Mouse (Mus musculus) midbrain, postnatal 0 days (tissue): ENCODE results near the gene Trim43b. TPM values are rescaled to one million over a fixed set of nuclear protein-coding genes. Genes with fewer than 3 reads are reported as not detected.

Experiments
- polyA plus RNA-seq: library from polyadenylated mRNA; unstranded; fragments of >200 nt; fragmentation: Nextera tagmentation; extraction: Ambion mirVana; gene quantifications from 2 replicates; pipeline ENCODE4 v1.2.1, GENCODE M21; 2015
- total RNA-seq: library from RNA; depleted of rRNA; stranded (reverse); fragments of >200 nt; gene quantifications from 2 replicates; pipeline ENCODE4 v1.2.3, GENCODE M21; 2014; rRNA removed

The Trim43b gene
- total and polyA plus RNA-seq, 2 experiments from 2014 or later: not detected

Other genes starting within 250 kb of the Trim43b start
- gene Bcl2a1a, start 135.9 kb downstream of the Trim43b start, total RNA-seq: not detected in 2 replicates
- gene Bcl2a1a, start 135.9 kb downstream of the Trim43b start, polyA plus RNA-seq: 0.28 TPM in 1 of 2 replicates, not detected in the other
- 0.38 and 0.57 TPM in 2 replicates for gene Bcl2a1b, start 106.4 kb upstream of the Trim43b start, total RNA-seq
- gene Bcl2a1b, start 106.4 kb upstream of the Trim43b start, polyA plus RNA-seq: 1.8 and 2.8 TPM in 2 replicates
- gene Gm29094, start 106.5 kb upstream of the Trim43b start, total RNA-seq: not detected in 2 replicates
- gene Gm29094, start 106.5 kb upstream of the Trim43b start, polyA plus RNA-seq: 0.76 TPM in 1 of 2 replicates, not detected in the other
- 8.3 and 12.7 TPM in 2 replicates for gene Mthfs, start 117.8 kb upstream of the Trim43b start, total RNA-seq
- gene Mthfs, start 117.8 kb upstream of the Trim43b start, polyA plus RNA-seq: 16.9 and 20.6 TPM in 2 replicates